ENCODE assay signal across 13 mouse cellular contexts in genomic region chr1:129624519-129624918, GRCm38 (mm10).
"Had no signal": no experiment of that assay in that cellular context is flagged by ENCODE, and none has a peak within 500 bp of the region (broad histone marks: within the 10 kb centered on the region; RNA-seq: fewer than 3 reads in every experiment).

No protein-coding gene starts in this region.

- H3K27ac ChIP-seq: layer of hippocampus, adult 2 months; limb, embryonic 12.5 days; liver, embryonic 13.5 days; lung, embryonic 15.5 days; macrophage; midbrain, embryonic 13.5 days had no signal

- H3K9me3 ChIP-seq: limb, embryonic 12.5 days; liver, embryonic 13.5 days; lung, embryonic 15.5 days; midbrain, embryonic 13.5 days had no signal

- H3K36me3 ChIP-seq: limb, embryonic 12.5 days; liver, embryonic 13.5 days; lung, embryonic 15.5 days; midbrain, embryonic 13.5 days had no signal

- H3K4me1 ChIP-seq: limb, embryonic 12.5 days; liver, embryonic 13.5 days; lung, embryonic 15.5 days had no signal

- H3K4me2 ChIP-seq: limb, embryonic 12.5 days; liver, embryonic 13.5 days; lung, embryonic 15.5 days; midbrain, embryonic 13.5 days had no signal

- ATAC-seq: liver, postnatal 0 days; midbrain, embryonic 13.5 days had no signal

- H3K9ac ChIP-seq: limb, embryonic 12.5 days; liver, embryonic 13.5 days; liver, postnatal 0 days; lung, embryonic 15.5 days; midbrain, embryonic 13.5 days had no signal

- H3K4me3 ChIP-seq: layer of hippocampus, adult 2 months; limb, embryonic 12.5 days; liver, embryonic 13.5 days; lung, embryonic 15.5 days; midbrain, embryonic 13.5 days had no signal

- H3K27me3 ChIP-seq: limb, embryonic 12.5 days; liver, embryonic 13.5 days; lung, embryonic 15.5 days; midbrain, embryonic 13.5 days had no signal

- DNase-seq: kidney, adult 8-10 months; kidney, postnatal 36 days; liver; liver, embryonic 13.5 days; liver, postnatal 0 days; lung, postnatal 14 days; spleen, adult 18-20 months; thymus, adult 18-20 months had no signal
